ENCODE assay signal across 19 mouse cellular contexts in genomic region chrX:168920942-168921341, GRCm38 (mm10).
"Had no signal": no experiment of that assay in that cellular context is flagged by ENCODE, and none has a peak within 500 bp of the region (broad histone marks: within the 10 kb centered on the region; RNA-seq: fewer than 3 reads in every experiment).

No protein-coding gene starts in this region.

- H3K9me3 ChIP-seq: liver, embryonic 12.5 days; liver, embryonic 15.5 days; neural tube, embryonic 12.5 days; neural tube, embryonic 15.5 days had no signal

- H3K4me3 ChIP-seq: left cerebral cortex, adult 2 months; liver, embryonic 12.5 days; liver, embryonic 15.5 days; neural tube, embryonic 12.5 days; neural tube, embryonic 15.5 days had no signal

- H3K27me3 ChIP-seq: liver, embryonic 12.5 days; liver, embryonic 15.5 days; neural tube, embryonic 12.5 days; neural tube, embryonic 15.5 days had no signal

- ATAC-seq: inflammation-experienced regulatory T-cells, adult 6 months; intestine, embryonic 16.5 days; liver, embryonic 12.5 days had no signal

- H3K4me2 ChIP-seq: liver, embryonic 12.5 days; liver, embryonic 15.5 days; midbrain, embryonic 11.5 days; neural tube, embryonic 12.5 days; neural tube, embryonic 15.5 days had no signal

- H3K36me3 ChIP-seq: liver, embryonic 12.5 days; liver, embryonic 15.5 days; neural tube, embryonic 12.5 days; neural tube, embryonic 15.5 days had no signal

- H3K27ac ChIP-seq: left cerebral cortex, adult 2 months; liver, embryonic 12.5 days; liver, embryonic 15.5 days; neural tube, embryonic 12.5 days; neural tube, embryonic 15.5 days had no signal

- H3K4me1 ChIP-seq: liver, embryonic 12.5 days; liver, embryonic 15.5 days; neural tube, embryonic 12.5 days; neural tube, embryonic 15.5 days had no signal

- DNase-seq: kidney, adult 8-10 months; kidney, postnatal 10 days; kidney, postnatal 36 days; layer of hippocampus, adult 9-11 months; lung, adult 18-20 months; lung, postnatal 4 days; midbrain, embryonic 14.5 days; right cerebral cortex, adult 18-20 months; right cerebral cortex, postnatal 14 days; right cerebral cortex, postnatal 4 days; thymus, postnatal 25 days had no signal

- H3K9ac ChIP-seq: liver, embryonic 12.5 days; liver, embryonic 15.5 days; neural tube, embryonic 12.5 days; neural tube, embryonic 15.5 days had no signal
